Mouse (Mus musculus) liver, postnatal 0 days (tissue): ENCODE measurements at regions not wholly inside any gene's neighbourhood (a gene's known extent, or its start where the extent isn't known, plus 50 kb on each side); places are given as distances from the start of the nearest gene placed in this dataset.

Source experiments
- ATAC-seq: fragments of 200-750 bp; cut with Nextera tagmentation; 2 replicates; pipeline ENCODE4 v1.8.0; 2017; ENCODE audit warnings: mild to moderate bottlenecking, moderate library complexity
- DNase-seq: peaks from one replicate; pipeline ENCODE4 v3.0.0-alpha.2; 2016
- H3K27ac ChIP-seq: fragments of 300-500 bp; sonication (generic); 2 replicates; pipeline ENCODE4 v1.5.1; 2014; ENCODE audit warnings: antibody characterized with exemption, moderate library complexity, mild to moderate bottlenecking, low read depth
- H3K27me3 ChIP-seq: fragments of 300-500 bp; sonication (generic); 2 replicates; pipeline ENCODE4 v1.6.1; 2014; ENCODE audit warnings: low read length, control low read depth, mixed read lengths; ENCODE audit not compliant: insufficient read depth
- H3K36me3 ChIP-seq: fragments of 300-500 bp; sonication (generic); replicated peaks from 2 replicates; pipeline ENCODE4 v1.6.1; 2014; ENCODE audit warnings: mild to moderate bottlenecking, control low read depth, low read length, moderate library complexity, mixed read lengths; ENCODE audit not compliant: insufficient read depth
- H3K4me1 ChIP-seq: fragments of 300-500 bp; sonication (generic); 2 replicates; pipeline ENCODE4 v1.6.1; 2014; ENCODE audit warnings: antibody characterized with exemption, mild to moderate bottlenecking, control low read depth; ENCODE audit not compliant: insufficient read depth
- H3K4me2 ChIP-seq: fragments of 300-500 bp; sonication (generic); 2 replicates; pipeline ENCODE4 v1.6.1; 2014; ENCODE audit warnings: low read depth, mild to moderate bottlenecking, low read length, moderate library complexity, mixed read lengths
- H3K4me3 ChIP-seq: fragments of 300-500 bp; sonication (generic); 2 replicates; pipeline ENCODE4 v1.5.1; 2014; ENCODE audit warnings: low read depth, low read length
- H3K9ac ChIP-seq: fragments of 300-500 bp; sonication (generic); replicated peaks from 2 replicates; pipeline ENCODE4 v1.6.1; 2014; ENCODE audit warnings: mild to moderate bottlenecking, moderate library complexity
- H3K9me3 ChIP-seq: fragments of 300-500 bp; sonication (generic); 2 replicates; pipeline ENCODE4 v1.6.1; 2016; ENCODE audit warnings: mild to moderate bottlenecking, control low read depth, low read length, mixed read lengths
- CTCF ChIP-seq: sonication (generic); IDR thresholded peaks from 2 replicates; pipeline ENCODE4 v1.5.1; 2016; ENCODE audit warnings: antibody characterized with exemption, low read depth
- EP300 ChIP-seq: IDR thresholded peaks from 2 replicates; pipeline ENCODE4 v1.6.1; 2016; ENCODE audit warnings: antibody characterized with exemption, low read depth, mild to moderate bottlenecking
- WGBS: fragments of 180-500 bp; shearing (Covaris S2); extraction: QIAGEN DNeasy Blood & Tissue Kit; methylation state at CpG from one replicate; pipeline ENCODE4 v1.1.7; 2014; ENCODE audit not compliant: insufficient replicate concordance; 5-methylcytosine and 5-hydroxymethylcytosine counted together

DNA sequence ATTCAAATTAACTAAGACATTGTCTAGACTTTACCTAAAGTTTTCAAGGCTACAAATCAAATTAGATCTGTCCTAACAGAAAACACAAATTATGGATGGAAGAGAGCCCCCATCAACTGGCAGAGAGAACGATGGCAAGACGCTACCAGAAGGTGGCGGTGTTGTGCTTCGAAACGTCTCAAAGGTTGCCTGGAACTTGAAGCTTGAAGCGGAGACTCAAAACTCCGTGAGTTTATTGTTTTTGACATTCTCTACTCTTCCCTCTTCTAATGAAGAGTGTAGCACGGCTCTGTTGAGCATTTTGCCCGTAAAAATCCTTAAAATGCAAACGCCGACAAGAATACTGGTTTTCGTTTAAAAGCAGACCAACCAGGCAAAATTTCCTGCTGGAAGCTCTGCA is 62.4 kb upstream of the Daam1 start:
- Histone ChIP-seq H3K4me3 (peak overlapping the region; percentile 21; the same call in 1 of the 2 replicates), H3K36me3 (no peaks in the 10 kb centered on the region), H3K4me2 (peak overlapping the region; percentile 65), H3K9me3 (no peaks in the 10 kb centered on the region), H3K9ac (no peak overlapping the region), H3K27ac (no peak overlapping the region), H3K27me3 (no peaks in the 10 kb centered on the region), H3K4me1 (no peaks in the 10 kb centered on the region)
- TF ChIP-seq EP300, result no peak
- TF ChIP-seq CTCF, result peak; percentile 91
- ATAC-seq (no peak), DNase-seq (peak; percentile 84)
- WGBS, result 5% methylated on average over 12 of the region's 12 CpGs

GRCm38 (mm10) chr12:71768890-71769289 is 62.0 kb upstream of the Daam1 start:
- TF ChIP-seq EP300, result no peak
- H3K4me3 ChIP-seq, result peak overlapping the region; percentile 21; the same call in 1 of the 2 replicates
- H3K9ac ChIP-seq, result no peak overlapping the region
- DNase-seq (no peak), ATAC-seq (no peak)
- H3K27me3 ChIP-seq, result no peaks in the 10 kb centered on the region
- WGBS, result 33% methylated on average over 9 of the region's 9 CpGs
- no peak overlapping the region for H3K27ac ChIP-seq
- H3K4me2 ChIP-seq, result peak overlapping the region; percentile 65
- no peaks in the 10 kb centered on the region for H3K36me3 ChIP-seq
- H3K9me3 ChIP-seq, result no peaks in the 10 kb centered on the region
- no peaks in the 10 kb centered on the region for H3K4me1 ChIP-seq

- no peak for TF ChIP-seq EP300
- Histone ChIP-seq H3K36me3 (no peaks in the 10 kb centered on the region), H3K9me3 (no peaks in the 10 kb centered on the region), H3K9ac (no peak overlapping the region), H3K4me2 (peak overlapping the region; percentile 65), H3K27ac (no peak overlapping the region), H3K4me3 (no peak overlapping the region), H3K4me1 (no peaks in the 10 kb centered on the region), H3K27me3 (no peaks in the 10 kb centered on the region)
- 71% methylated on average over 6 of the region's 6 CpGs for WGBS
- no peak for DNase-seq
- ATAC-seq, result no peak
Observed at GRCm38 (mm10) chr12:71769302-71769701, 61.6 kb upstream of the Daam1 start.

- DNase-seq (no peak), ATAC-seq (no peak)
- TF ChIP-seq CTCF, result no peak
- no peak for TF ChIP-seq EP300
- 69% methylated on average over 9 of the region's 9 CpGs for WGBS
- Histone ChIP-seq H3K9ac (no peak overlapping the region), H3K27ac (no peak overlapping the region), H3K9me3 (no peaks in the 10 kb centered on the region), H3K4me3 (no peak overlapping the region), H3K36me3 (no peaks in the 10 kb centered on the region), H3K4me2 (no peak overlapping the region), H3K4me1 (no peaks in the 10 kb centered on the region), H3K27me3 (peaks cover 3% of the 10 kb centered on the region; the same call in 1 of the 2 replicates)
Observed at GRCm38 (mm10) chr12:71773891-71774290, 57.0 kb upstream of the Daam1 start.

DNA sequence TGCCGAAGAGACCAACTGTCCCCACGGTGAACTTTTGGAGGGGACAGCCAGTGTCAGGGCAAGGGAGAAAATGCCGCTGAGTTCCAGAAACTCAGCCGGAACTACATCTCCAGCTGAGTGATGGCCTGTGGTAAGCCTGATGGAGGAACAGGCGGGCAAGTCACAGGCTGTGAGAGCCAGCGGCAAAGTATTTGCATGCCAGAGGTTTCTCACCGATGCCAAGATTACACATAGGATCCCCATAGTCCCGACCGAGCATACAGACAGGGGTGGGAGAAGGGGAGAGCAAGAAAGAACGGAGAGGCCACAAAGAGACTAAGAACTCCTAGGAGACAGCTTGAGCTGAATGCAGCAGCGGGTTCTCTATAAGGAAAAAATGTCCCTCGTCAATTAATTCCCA is 55.8 kb upstream of the Daam1 start:
- no peaks in the 10 kb centered on the region for H3K9me3 ChIP-seq
- no peaks in the 10 kb centered on the region for H3K4me1 ChIP-seq
- TF ChIP-seq CTCF (no peak), EP300 (no peak)
- no peak overlapping the region for H3K9ac ChIP-seq
- H3K27me3 ChIP-seq, result peaks cover 3% of the 10 kb centered on the region; the same call in 1 of the 2 replicates
- no peak overlapping the region for H3K4me2 ChIP-seq
- H3K36me3 ChIP-seq, result no peaks in the 10 kb centered on the region
- no peak overlapping the region for H3K4me3 ChIP-seq
- WGBS, result 80% methylated on average over 12 of the region's 12 CpGs
- no peak overlapping the region for H3K27ac ChIP-seq
- DNase-seq, result no peak
- ATAC-seq, result no peak

DNA sequence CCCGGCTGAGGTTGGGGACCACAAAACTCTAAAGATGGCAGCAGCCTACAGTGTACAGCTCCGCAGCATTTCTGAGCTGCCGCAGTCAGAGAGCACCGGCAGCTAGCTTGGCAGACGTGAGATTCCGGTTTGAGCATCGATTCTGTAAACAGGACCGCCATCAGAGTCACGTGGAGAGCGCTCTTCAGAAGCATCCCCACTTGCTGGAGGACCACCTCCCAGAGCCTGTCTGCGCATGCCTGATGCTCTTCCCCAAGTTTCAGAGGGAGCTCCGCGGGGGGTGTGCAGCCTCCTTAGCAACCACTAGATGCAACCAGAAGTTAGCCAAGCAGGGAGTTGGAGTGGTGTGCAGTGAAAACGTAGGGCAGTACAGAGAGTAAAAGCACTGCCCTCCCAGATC is 52.7 kb upstream of the Daam1 start:
- H3K4me2 ChIP-seq, result no peak overlapping the region

GRCm38 (mm10) chr12:71778948-71779347 is 51.9 kb upstream of the Daam1 start:
- no peaks in the 10 kb centered on the region for H3K4me1 ChIP-seq
- ATAC-seq, result no peak
- peaks cover 3% of the 10 kb centered on the region; the same call in 1 of the 2 replicates for H3K27me3 ChIP-seq
- DNase-seq, result no peak
- H3K27ac ChIP-seq, result no peak overlapping the region
- no peak overlapping the region for H3K4me2 ChIP-seq
- WGBS, result 74% methylated on average over 3 of the region's 3 CpGs
- no peak overlapping the region for H3K4me3 ChIP-seq
- H3K9me3 ChIP-seq, result no peaks in the 10 kb centered on the region
- H3K9ac ChIP-seq, result no peak overlapping the region
- no peaks in the 10 kb centered on the region for H3K36me3 ChIP-seq
- no peak for TF ChIP-seq EP300
- TF ChIP-seq CTCF, result no peak

More for the DNA sequence above, 52.7 kb upstream of the Daam1 start:
- no peak for DNase-seq
- H3K4me3 ChIP-seq, result no peak overlapping the region
- peaks cover 3% of the 10 kb centered on the region; the same call in 1 of the 2 replicates for H3K27me3 ChIP-seq
- H3K4me1 ChIP-seq, result no peaks in the 10 kb centered on the region
- TF ChIP-seq EP300 (no peak), CTCF (no peak)
- no peak overlapping the region for H3K9ac ChIP-seq
- no peaks in the 10 kb centered on the region for H3K9me3 ChIP-seq
- 32% methylated on average over 14 of the region's 14 CpGs for WGBS
- H3K27ac ChIP-seq, result no peak overlapping the region
- H3K36me3 ChIP-seq, result no peaks in the 10 kb centered on the region
- ATAC-seq, result no peak
